In the genomic region with DNA sequence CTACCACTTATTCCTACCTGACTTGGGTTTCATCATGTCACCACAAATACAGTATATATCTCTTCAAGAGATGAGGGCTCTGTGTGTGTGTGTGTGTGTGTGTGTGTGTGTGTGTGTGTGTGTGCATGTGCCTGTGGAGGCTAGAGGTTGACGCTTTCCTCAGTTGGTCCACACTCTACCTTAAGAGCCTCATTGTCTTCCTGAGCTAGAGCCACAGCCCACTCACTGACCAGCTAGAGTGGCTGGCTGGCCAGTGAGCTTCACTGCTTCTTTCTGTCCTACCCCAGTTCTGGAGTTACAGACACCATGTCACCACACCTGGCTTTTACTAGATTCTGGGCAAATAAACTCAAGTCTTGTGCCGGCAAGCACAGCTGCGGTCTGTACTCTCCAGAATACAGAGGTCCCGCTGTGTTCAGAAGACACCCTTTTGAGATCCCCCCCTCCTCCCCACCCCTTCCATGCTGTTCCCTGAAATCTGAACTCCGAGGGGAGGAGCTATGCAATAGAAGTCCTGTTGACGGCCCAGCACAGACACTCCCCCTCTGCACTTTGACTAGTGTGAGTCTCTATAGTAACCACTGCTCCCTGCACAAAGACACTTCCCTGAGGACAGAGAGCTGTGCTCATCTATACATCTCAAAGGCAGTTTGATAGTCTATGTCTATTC, we compare ENCODE assay signal across 7 mouse cellular contexts. TPM values are rescaled to one million over a fixed set of nuclear protein-coding genes. Genes with fewer than 3 reads are reported as not detected.
A peak's percentile ranks its signal among the peaks of the same experiment; 100 is the strongest.
DNase-seq lines count a peak whose midpoint lies in the region; ATAC-seq and TF ChIP-seq lines count a peak whose summit lies in the region.

No protein-coding gene starts in this region.

- TF ChIP-seq CTCF in midbrain, postnatal 0 days (IDR thresholded peaks at IDR 0.05), result no peak

- no peaks in the 10 kb centered on the region for H3K27me3 ChIP-seq in embryonic facial prominence, embryonic 12.5 days
- no peaks in the 10 kb centered on the region for H3K27me3 ChIP-seq in hindbrain, embryonic 10.5 days (ENCODE audit: insufficient read depth, poor library complexity, severe bottlenecking)
- no peaks in the 10 kb centered on the region for H3K27me3 ChIP-seq in limb, embryonic 12.5 days
- no peaks in the 10 kb centered on the region for H3K27me3 ChIP-seq in midbrain, postnatal 0 days (ENCODE audit: insufficient read depth, low read length)

- H3K36me3 ChIP-seq in embryonic facial prominence, embryonic 12.5 days, result no peaks in the 10 kb centered on the region; the same call in 1 of the 2 replicates
- no peaks in the 10 kb centered on the region for H3K36me3 ChIP-seq in hindbrain, embryonic 10.5 days
- H3K36me3 ChIP-seq in limb, embryonic 12.5 days, result no peaks in the 10 kb centered on the region
- no peaks in the 10 kb centered on the region for H3K36me3 ChIP-seq in midbrain, postnatal 0 days (ENCODE audit: insufficient read depth, low read length)

- H3K4me3 ChIP-seq in embryonic facial prominence, embryonic 12.5 days, result no peak overlapping the region
- peak overlapping the region; percentile 26 for H3K4me3 ChIP-seq in hindbrain, embryonic 10.5 days
- no peak overlapping the region for H3K4me3 ChIP-seq in limb, embryonic 12.5 days (replicated peaks)
- H3K4me3 ChIP-seq in midbrain, postnatal 0 days (ENCODE audit: low read depth, low read length), result no peak overlapping the region

- peaks cover 11% of the 10 kb centered on the region for H3K4me1 ChIP-seq in embryonic facial prominence, embryonic 12.5 days
- H3K4me1 ChIP-seq in hindbrain, embryonic 10.5 days (replicated peaks), result peaks cover 44% of the 10 kb centered on the region
- peaks cover 25% of the 10 kb centered on the region for H3K4me1 ChIP-seq in limb, embryonic 12.5 days (replicated peaks)
- 0 out of 2 replicates have a peak, but pooled peaks cover 5% of the 10 kb centered on the region for H3K4me1 ChIP-seq in midbrain, postnatal 0 days (ENCODE audit: insufficient read depth, low read length)

- peak overlapping the region; percentile 44 for H3K4me2 ChIP-seq in embryonic facial prominence, embryonic 12.5 days (replicated peaks)
- peak overlapping the region; percentile 42 for H3K4me2 ChIP-seq in limb, embryonic 12.5 days
- H3K4me2 ChIP-seq in midbrain, postnatal 0 days (ENCODE audit: low read depth, low read length, poor library complexity, severe bottlenecking), result peak overlapping the region; percentile 20; the same call in 1 of the 2 replicates

- DNase-seq in adrenal gland, postnatal 10 days, result peak; percentile 57
- peak; percentile 75 for DNase-seq in hindbrain, embryonic 10.5 days (ENCODE audit: low spot score)
- peak; percentile 74 for DNase-seq in midbrain, postnatal 0 days (ENCODE audit: low spot score)
- no peak for DNase-seq in thymus, postnatal 14 days
- DNase-seq in right cerebral cortex, postnatal 14 days, result no peak

- no peak overlapping the region for H3K9ac ChIP-seq in embryonic facial prominence, embryonic 12.5 days
- no peak overlapping the region for H3K9ac ChIP-seq in limb, embryonic 12.5 days (replicated peaks)
- H3K9ac ChIP-seq in midbrain, postnatal 0 days (replicated peaks; ENCODE audit: low read length, poor library complexity, severe bottlenecking), result no peak overlapping the region

- WGBS in embryonic facial prominence, embryonic 12.5 days, result 5% methylated on average over 6 of the region's 6 CpGs
- WGBS in hindbrain, embryonic 10.5 days, result 2% methylated on average over 6 of the region's 6 CpGs
- WGBS in limb, embryonic 12.5 days, result 2% methylated on average over 6 of the region's 6 CpGs
- WGBS in midbrain, postnatal 0 days, result under 1% methylated on average over 6 of the region's 6 CpGs

- H3K9me3 ChIP-seq in embryonic facial prominence, embryonic 12.5 days, result no peaks in the 10 kb centered on the region
- H3K9me3 ChIP-seq in hindbrain, embryonic 10.5 days, result peaks cover 2% of the 10 kb centered on the region; the same call in 1 of the 2 replicates
- no peaks in the 10 kb centered on the region for H3K9me3 ChIP-seq in limb, embryonic 12.5 days
- H3K9me3 ChIP-seq in midbrain, postnatal 0 days (ENCODE audit: low read length), result no peaks in the 10 kb centered on the region

- ATAC-seq in embryonic facial prominence, embryonic 12.5 days (ENCODE audit: insufficient number of reproducible peaks, insufficient read depth, low FRiP score, low TSS enrichment), result peak; percentile 98
- peak; percentile 95 for ATAC-seq in limb, embryonic 12.5 days (ENCODE audit: insufficient number of reproducible peaks, insufficient read depth, low FRiP score, low TSS enrichment, low read depth)
- peak; percentile 86 for ATAC-seq in midbrain, postnatal 0 days (ENCODE audit: low FRiP score)

- H3K27ac ChIP-seq in embryonic facial prominence, embryonic 12.5 days, result peak overlapping the region; percentile 73; the same call in 1 of the 2 replicates
- peak overlapping the region; percentile 66 for H3K27ac ChIP-seq in hindbrain, embryonic 10.5 days
- peak overlapping the region; percentile 79 for H3K27ac ChIP-seq in limb, embryonic 12.5 days
- peak overlapping the region; percentile 32; the same call in 1 of the 2 replicates for H3K27ac ChIP-seq in midbrain, postnatal 0 days (ENCODE audit: low read depth, low read length)

RNA-seq across cellular contexts. Expression of a gene that starts 39.0 kb away (rescaled TPM):
- 10 to 100 TPM; 29.5 to 31.2 TPM for total RNA-seq in adrenal gland, postnatal 10 days (2021)
- polyA plus RNA-seq in embryonic facial prominence, embryonic 12.5 days (2016; fragmentation: Nextera tagmentation; extraction: Ambion mirVana), result 16.7 and 18.0 TPM in 2 replicates
- 15.9 and 19.9 TPM in 2 replicates for polyA plus RNA-seq in hindbrain, embryonic 10.5 days (2016; fragmentation: Nextera tagmentation; extraction: Ambion mirVana)
- polyA plus RNA-seq in limb, embryonic 12.5 days (2016; fragmentation: Nextera tagmentation; extraction: Ambion mirVana), result 16.0 and 19.6 TPM in 2 replicates
- 9.8 and 12.4 TPM in 2 replicates for total RNA-seq in midbrain, postnatal 0 days (2014; rRNA removed)
- polyA plus RNA-seq in midbrain, postnatal 0 days (2015; fragmentation: Nextera tagmentation; extraction: Ambion mirVana), result 6.8 and 10.0 TPM in 2 replicates

Comparison
In these comparisons a context has a peak if more than half of its experiments do, and no peak if none do; other contexts are left out.
1. DNase-seq: peak in adrenal gland, postnatal 10 days (single experiment), hindbrain, embryonic 10.5 days (single experiment) and midbrain, postnatal 0 days (single experiment); none in thymus, postnatal 14 days (single experiment) and right cerebral cortex, postnatal 14 days (single experiment).
2. Peak in every context shown above with its lines, with median percentiles within 50 percentile points of each other: ATAC-seq, H3K27ac ChIP-seq and H3K4me2 ChIP-seq.